Mouse (Mus musculus) C2C12 (cell line): ENCODE data around the gene Acsf2.
A peak's percentile ranks its signal among the peaks of the same experiment; 100 is the strongest.

Experiments
- CEBPB ChIP-seq: IDR thresholded peaks from one replicate; pipeline ENCODE4 v1.6.1; 2011; ENCODE audit warnings: low read depth, mild to moderate bottlenecking, control low read depth, moderate library complexity
- CTCF ChIP-seq: IDR thresholded peaks from one replicate; pipeline ENCODE4 v1.5.1; 2011; ENCODE audit not compliant: control insufficient read depth, insufficient read depth, insufficient read length
- FOSL1 ChIP-seq: IDR thresholded peaks from one replicate; pipeline ENCODE4 v1.8.0; 2011; ENCODE audit warnings: mild to moderate bottlenecking, low read length; ENCODE audit not compliant: poor library complexity, insufficient read depth, severe bottlenecking
- MAX ChIP-seq: IDR thresholded peaks from one replicate; pipeline ENCODE4 v1.6.1; 2011; ENCODE audit warnings: mild to moderate bottlenecking, control low read depth
- MYOD1 ChIP-seq: IDR thresholded peaks from one replicate; pipeline ENCODE4 v1.6.1; 2011; ENCODE audit warnings: low read depth; ENCODE audit not compliant: control insufficient read depth, insufficient read length
- MYOG ChIP-seq: IDR thresholded peaks from one replicate; pipeline ENCODE4 v1.6.1; 2011; ENCODE audit not compliant: control insufficient read depth, insufficient read length; ENCODE audit errors: extremely low read depth
- USF1 ChIP-seq: IDR thresholded peaks from one replicate; pipeline ENCODE4 v1.6.1; 2011; ENCODE audit warnings: low read depth, mild to moderate bottlenecking, control low read depth, moderate library complexity

- TF ChIP-seq CTCF: peak; percentile 86
- TF ChIP-seq USF1: no peak
- TF ChIP-seq CEBPB: no peak
- no peak for TF ChIP-seq MYOG
- TF ChIP-seq MYOD1: no peak
- TF ChIP-seq MAX: peak; percentile 72
- TF ChIP-seq FOSL1: peak; percentile 36
These were observed 57.7 kb downstream of the Acsf2 start for GRCm38 (mm10) chr11:94543932-94544331.
